Mouse (Mus musculus) liver, embryonic 14.5 days (tissue): ENCODE data around the gene Dgat2. TPM values are rescaled to one million over a fixed set of nuclear protein-coding genes. Genes with fewer than 3 reads are reported as not detected.

Experiments
- ATAC-seq: fragments of 200-750 bp; cut with Nextera tagmentation; 2 replicates; pipeline ENCODE4 v1.8.0; 2017; ENCODE audit warnings: moderate number of reproducible peaks, mild to moderate bottlenecking, moderate library complexity; ENCODE audit not compliant: insufficient read depth
- DNase-seq, 3 experiments: peaks; one replicate each; pipeline ENCODE4 v3.0.0-alpha.2; 2012 to 2013; ENCODE audit warnings: low read depth in 3 of 3, low spot score in 3 of 3
- H3K27ac ChIP-seq: fragments of 300-500 bp; sonication (generic); 2 replicates; pipeline ENCODE4 v1.5.1; 2014; ENCODE audit warnings: moderate library complexity, mild to moderate bottlenecking, control low read depth, inconsistent platforms
- H3K27me3 ChIP-seq: fragments of 300-500 bp; sonication (generic); 2 replicates; pipeline ENCODE4 v1.6.1; 2014; ENCODE audit warnings: mild to moderate bottlenecking, low read length, moderate library complexity; ENCODE audit not compliant: control insufficient read depth, insufficient read depth
- H3K36me3 ChIP-seq: fragments of 300-500 bp; sonication (generic); replicated peaks from 2 replicates; pipeline ENCODE4 v1.6.1; 2014; ENCODE audit warnings: low read depth; ENCODE audit not compliant: control insufficient read depth, insufficient read depth
- H3K4me1 ChIP-seq, 2 experiments: fragments of 200-500 bp in 1 of 2; fragments of 300-500 bp in 1 of 2; sonication (generic) in 1 of 2; replicated peaks; 2 replicates each; pipeline ENCODE4 v1.6.1; 2012 to 2014; ENCODE audit warnings: antibody characterized with exemption in 1 of 2, inconsistent platforms in 1 of 2, low read length in 1 of 2; ENCODE audit not compliant: control insufficient read depth in 2 of 2, insufficient read depth in 2 of 2
- H3K4me2 ChIP-seq: fragments of 300-500 bp; sonication (generic); 2 replicates; pipeline ENCODE4 v1.6.1; 2014; ENCODE audit warnings: low read depth, mild to moderate bottlenecking, control low read depth, moderate library complexity
- H3K4me3 ChIP-seq, 2 experiments: fragments of 200-500 bp in 1 of 2; fragments of 300-500 bp in 1 of 2; sonication (generic) in 1 of 2; 2 replicates each; pipeline ENCODE4 v1.5.1; 2012 to 2014; ENCODE audit warnings: low read depth in 2 of 2, low read length in 2 of 2, mild to moderate bottlenecking in 2 of 2, control low read depth in 1 of 2, inconsistent platforms in 1 of 2, moderate library complexity in 1 of 2; ENCODE audit not compliant: insufficient read depth in 1 of 2
- H3K9ac ChIP-seq: fragments of 300-500 bp; sonication (generic); replicated peaks from 2 replicates; pipeline ENCODE4 v1.6.1; 2014; ENCODE audit warnings: mild to moderate bottlenecking, control low read depth, moderate library complexity
- H3K9me3 ChIP-seq: fragments of 300-500 bp; sonication (generic); 2 replicates; pipeline ENCODE4 v1.6.1; 2016; ENCODE audit warnings: low read length, mixed read lengths; ENCODE audit not compliant: control insufficient read depth
- CTCF ChIP-seq: IDR thresholded peaks from 2 replicates; pipeline ENCODE4 v1.5.1; 2016; ENCODE audit warnings: antibody characterized with exemption, low read depth, control low read depth
- EP300 ChIP-seq: IDR thresholded peaks from 2 replicates; pipeline ENCODE4 v1.6.1; 2016; ENCODE audit warnings: antibody characterized with exemption, low read depth
- WGBS: fragments of 180-500 bp; shearing (Covaris S2); extraction: QIAGEN DNeasy Blood & Tissue Kit; methylation state at CpG from one replicate; pipeline ENCODE4 v1.1.7; 2014; ENCODE audit not compliant: insufficient replicate concordance; 5-methylcytosine and 5-hydroxymethylcytosine counted together
- polyA plus RNA-seq, 2 experiments: library from polyadenylated mRNA; depleted of rRNA in 1 of 2; stranded (reverse) in 1 of 2; unstranded in 1 of 2; fragments of >200 nt; fragmentation: Nextera tagmentation in 1 of 2; extraction: Ambion mirVana in 1 of 2; gene quantifications; 2 replicates each; pipeline versions ENCODE4 v1.2.1 to v1.2.3; 2012 to 2014

Gene Dgat2
- polyA plus RNA-seq, 2 experiments: 44.0 to 66.8 TPM

DNA sequence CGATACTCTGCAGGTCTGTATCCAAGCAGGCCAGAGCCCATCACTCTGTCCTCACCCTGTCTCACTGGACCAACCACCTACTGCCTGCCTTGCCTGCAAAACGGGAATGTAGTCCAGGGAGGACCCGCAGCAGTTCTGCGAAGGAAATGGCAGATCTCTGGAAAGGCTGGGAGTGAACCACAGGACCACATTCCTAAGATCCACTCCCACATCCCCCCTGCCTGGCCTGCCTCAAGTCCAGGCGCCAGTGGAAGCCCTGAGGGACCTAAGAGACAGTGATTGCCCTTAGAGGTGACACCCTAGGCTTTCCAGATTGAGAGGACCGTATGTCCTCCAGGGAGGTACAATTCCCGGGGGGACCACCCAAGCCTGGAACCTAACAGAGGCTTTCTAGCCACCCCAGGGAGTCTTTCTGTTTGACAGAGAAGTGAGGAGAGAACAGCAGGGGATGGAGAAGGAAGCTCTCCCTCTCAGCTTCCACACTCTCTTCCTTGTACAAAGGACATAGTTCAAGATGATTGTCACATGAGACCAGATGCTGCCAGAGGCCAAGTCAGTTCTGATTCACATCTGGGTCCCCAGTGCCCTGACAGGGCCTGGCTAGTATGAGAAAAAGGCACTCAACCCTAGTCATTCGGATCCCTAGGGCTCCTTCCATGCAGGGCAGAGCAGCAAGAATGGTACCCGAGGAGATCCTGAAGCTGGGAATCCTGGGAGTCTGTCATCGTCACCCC is 10.6 kb downstream of the Dgat2 start:
- WGBS: 49% methylated on average over 10 of the region's 10 CpGs
- Histone ChIP-seq H3K4me2 (no peak overlapping the region), H3K36me3 (no peaks in the 10 kb centered on the region), H3K4me3 (no peak overlapping the region), H3K9me3 (no peaks in the 10 kb centered on the region), H3K27me3 (no peaks in the 10 kb centered on the region), H3K27ac (no peak overlapping the region), H3K9ac (no peak overlapping the region), H3K4me1 (peaks cover 0 to 15% of the 10 kb centered on the region in 2 experiments; a peak in 2 of 4 replicates)
- ATAC-seq (no peak), DNase-seq (no peak)
- TF ChIP-seq CTCF (no peak), EP300 (no peak)

DNA sequence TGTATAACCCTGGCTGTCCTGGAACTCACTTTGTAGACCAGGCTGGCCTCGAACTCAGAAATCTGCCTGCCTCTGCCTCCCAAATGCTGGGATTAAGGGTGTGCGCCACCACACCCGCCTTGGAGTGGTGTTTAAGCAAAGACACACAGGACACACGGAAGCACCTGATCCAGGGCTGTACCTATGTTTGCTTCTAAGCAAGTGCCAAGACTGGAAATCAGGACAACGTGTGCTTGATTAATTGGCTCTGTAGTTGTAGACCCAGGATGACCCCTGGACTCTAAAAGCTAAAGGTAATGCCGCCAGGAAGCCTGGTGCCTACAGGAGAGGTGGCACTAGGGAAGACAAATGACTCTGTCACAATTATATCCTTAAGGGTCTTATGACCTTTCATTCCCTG is 12.0 kb downstream of the Dgat2 start:
- Histone ChIP-seq H3K9ac (no peak overlapping the region), H3K4me1 (peaks cover 0 to 15% of the 10 kb centered on the region in 2 experiments; a peak in 2 of 4 replicates), H3K36me3 (no peaks in the 10 kb centered on the region), H3K4me3 (no peak overlapping the region), H3K27ac (no peak overlapping the region), H3K4me2 (no peak overlapping the region), H3K27me3 (no peaks in the 10 kb centered on the region), H3K9me3 (no peaks in the 10 kb centered on the region)
- DNase-seq (no peak), ATAC-seq (no peak)
- TF ChIP-seq EP300 (no peak), CTCF (no peak)
- whole genome bisulfite sequencing: 68% methylated on average over 6 of the region's 6 CpGs

- WGBS: 56% methylated on average over 9 of the region's 9 CpGs
- no peak overlapping the region for H3K9ac ChIP-seq
- no peaks in the 10 kb centered on the region for H3K36me3 ChIP-seq
- ATAC-seq: no peak
- H3K9me3 ChIP-seq: no peaks in the 10 kb centered on the region
- no peaks in the 10 kb centered on the region for H3K27me3 ChIP-seq
- H3K4me1 ChIP-seq: peaks cover 0 to 15% of the 10 kb centered on the region in 2 experiments; a peak in 2 of 4 replicates
- TF ChIP-seq CTCF: no peak
- no peak for TF ChIP-seq EP300
- DNase-seq: no peak
- H3K4me2 ChIP-seq: no peak overlapping the region
- no peak overlapping the region for H3K4me3 ChIP-seq
- H3K27ac ChIP-seq: no peak overlapping the region
Observed at GRCm38 (mm10) chr7:99169717-99170403, 12.7 kb downstream of the Dgat2 start.

GRCm38 (mm10) chr7:99168756-99169155 is 13.8 kb downstream of the Dgat2 start:
- ATAC-seq (no peak), DNase-seq (no peak)
- H3K4me2 ChIP-seq: no peak overlapping the region
- no peaks in the 10 kb centered on the region for H3K27me3 ChIP-seq
- no peak overlapping the region for H3K4me3 ChIP-seq
- WGBS: 59% methylated on average over 6 of the region's 6 CpGs
- no peak overlapping the region for H3K9ac ChIP-seq
- no peaks in the 10 kb centered on the region for H3K36me3 ChIP-seq
- peaks cover 0 to 15% of the 10 kb centered on the region in 2 experiments; a peak in 2 of 4 replicates for H3K4me1 ChIP-seq
- no peak overlapping the region for H3K27ac ChIP-seq
- no peaks in the 10 kb centered on the region for H3K9me3 ChIP-seq
- TF ChIP-seq CTCF: no peak
- TF ChIP-seq EP300: no peak

GRCm38 (mm10) chr7:99167939-99168338 is 14.6 kb downstream of the Dgat2 start:
- peak in 1 of 3 experiments; percentile 34 for DNase-seq
- TF ChIP-seq CTCF (no peak), EP300 (no peak)
- Histone ChIP-seq H3K9ac (no peak overlapping the region), H3K4me2 (no peak overlapping the region), H3K4me3 (no peak overlapping the region), H3K9me3 (no peaks in the 10 kb centered on the region), H3K27me3 (no peaks in the 10 kb centered on the region), H3K27ac (no peak overlapping the region), H3K4me1 (peaks cover 0 to 12% of the 10 kb centered on the region in 2 experiments; a peak in 2 of 4 replicates), H3K36me3 (no peaks in the 10 kb centered on the region)
- peak; percentile 79 for ATAC-seq
- WGBS: 37% methylated on average over 5 of the region's 5 CpGs
